Mouse (Mus musculus) gastrocnemius, postnatal 36 days (tissue): ENCODE data around the gene Hpgds. TPM values are rescaled to one million over a fixed set of nuclear protein-coding genes. Genes with fewer than 3 reads are reported as not detected.

ENCODE experiments used
- DNase-seq, 2 experiments: peaks; one replicate each; pipeline ENCODE4 v3.0.0; 2022
- intact Hi-C: fragments of 180-260 bp; cut with DNase I; formaldehyde crosslinking; loops from one replicate; pipeline ENCODE4 v1.15.1; 2025
- long read RNA-seq, 2 experiments: library from polyadenylated mRNA; stranded (forward); transcript quantifications; one replicate each; pipeline ENCODE4 v2.0.0; 2021
- total RNA-seq, 2 experiments: library from RNA; stranded (reverse); gene quantifications; 2 replicates each; pipeline ENCODE4 v1.2.3; 2021

Gene Hpgds
- under 1 TPM; 0.57 to 0.84 TPM for total RNA-seq
- long read RNA-seq, experiment 1 = 0 reads
- long read RNA-seq, experiment 2, partial matches to known transcripts = 0 of 1 reads
- long read RNA-seq, experiment 2, other reads (novel, unspliced or antisense) = 0 of 1 reads

GRCm38 (mm10) chr6:65144621-65145205 lies at the start of gene Hpgds:
Hpgds (minus strand) TSS chr6:65144908.
- intact Hi-C loops = no loop called here

GRCm38 (mm10) chr6:65164977-65165376 lies 20.3 kb upstream of the Hpgds start:
- intact Hi-C loops = no loop called here
- DNase-seq = no peak

More at GRCm38 (mm10) chr6:65144621-65145205, at the start of gene Hpgds:
- DNase-seq = no peak

GRCm38 (mm10) chr6:65164137-65164536 lies 19.4 kb upstream of the Hpgds start:
- DNase-seq = no peak
- intact Hi-C loops = no loop called here

- intact Hi-C loops = no loop called here
- no peak for DNase-seq
Observed at GRCm38 (mm10) chr6:65159381-65159942, 14.8 kb upstream of the Hpgds start.

GRCm38 (mm10) chr6:65157042-65157441 lies 12.3 kb upstream of the Hpgds start:
- intact Hi-C loops = no loop called here
- DNase-seq = no peak

GRCm38 (mm10) chr6:65153570-65153969 lies 8.9 kb upstream of the Hpgds start:
- intact Hi-C loops = no loop called here
- DNase-seq = no peak

GRCm38 (mm10) chr6:65150703-65151102 lies 6.0 kb upstream of the Hpgds start:
- intact Hi-C loops = no loop called here
- no peak for DNase-seq

- no peak for DNase-seq
- intact Hi-C loops = no loop called here
Observed at GRCm38 (mm10) chr6:65146363-65146762, 1.7 kb upstream of the Hpgds start.

GRCm38 (mm10) chr6:65142316-65142715 lies 2.4 kb downstream of the Hpgds start:
- intact Hi-C loops = no loop called here
- DNase-seq = no peak

- no peak for DNase-seq
- intact Hi-C loops = no loop called here
Observed at GRCm38 (mm10) chr6:65140750-65141243, 3.9 kb downstream of the Hpgds start.

GRCm38 (mm10) chr6:65140082-65140749 lies 4.5 kb downstream of the Hpgds start:
- no peak for DNase-seq
- intact Hi-C loops = no loop called here

GRCm38 (mm10) chr6:65138243-65138642 lies 6.5 kb downstream of the Hpgds start:
- intact Hi-C loops = no loop called here
- DNase-seq = no peak

- no peak for DNase-seq
- intact Hi-C loops = no loop called here
Observed at GRCm38 (mm10) chr6:65137802-65138201, 6.9 kb downstream of the Hpgds start.

- no peak for DNase-seq
- intact Hi-C loops = no loop called here
Observed at GRCm38 (mm10) chr6:65132376-65132775, 12.3 kb downstream of the Hpgds start.

- intact Hi-C loops = loop anchor here (5.0 kb wide), 1 partner anchor 326 kb away; no protein-coding TSS in a partner anchor
Observed at GRCm38 (mm10) chr6:65126074-65126726, 18.5 kb downstream of the Hpgds start.

GRCm38 (mm10) chr6:65117540-65117939 lies 27.2 kb downstream of the Hpgds start:
- intact Hi-C loops = no loop called here
- DNase-seq = no peak

More at GRCm38 (mm10) chr6:65126074-65126726, 18.5 kb downstream of the Hpgds start:
- DNase-seq = no peak

GRCm38 (mm10) chr6:65114902-65115301 lies 29.8 kb downstream of the Hpgds start:
- intact Hi-C loops = no loop called here
- DNase-seq = no peak

- no peak for DNase-seq
- intact Hi-C loops = no loop called here
Observed at GRCm38 (mm10) chr6:65079139-65079538, 65.6 kb downstream of the Hpgds start.

- intact Hi-C loops = no loop called here
- no peak for DNase-seq
Observed at GRCm38 (mm10) chr6:65075201-65075600, 69.5 kb downstream of the Hpgds start.
